Mouse (Mus musculus) hindbrain, embryonic 14.5 days (tissue): ENCODE measurements at regions not wholly inside any gene's neighbourhood (a gene's known extent, or its start where the extent isn't known, plus 50 kb on each side); places are given as distances from the start of the nearest gene placed in this dataset.

Experiments used
- ATAC-seq: fragments of 200-750 bp; cut with Nextera tagmentation; 2 replicates; pipeline ENCODE4 v1.8.0; 2017; ENCODE audit warnings: moderate number of reproducible peaks, mild to moderate bottlenecking, moderate TSS enrichment, moderate library complexity; ENCODE audit not compliant: low FRiP score
- DNase-seq: peaks from one replicate; pipeline ENCODE4 v3.0.0-alpha.2; 2015; ENCODE audit warnings: low spot score
- H3K27ac ChIP-seq: fragments of 300-500 bp; sonication (generic); 2 replicates; pipeline ENCODE4 v1.5.1; 2014; ENCODE audit warnings: mild to moderate bottlenecking, moderate library complexity
- H3K27me3 ChIP-seq: fragments of 300-500 bp; sonication (generic); 2 replicates; pipeline ENCODE4 v1.6.1; 2014; ENCODE audit warnings: mild to moderate bottlenecking, low read length, mixed read lengths; ENCODE audit not compliant: control insufficient read depth, insufficient read depth
- H3K36me3 ChIP-seq: fragments of 300-500 bp; sonication (generic); replicated peaks from 2 replicates; pipeline ENCODE4 v1.6.1; 2014; ENCODE audit not compliant: control insufficient read depth, insufficient read depth
- H3K4me1 ChIP-seq: fragments of 300-500 bp; sonication (generic); replicated peaks from 2 replicates; pipeline ENCODE4 v1.6.1; 2014; ENCODE audit warnings: antibody characterized with exemption, low read length, mixed read lengths; ENCODE audit not compliant: control insufficient read depth, insufficient read depth
- H3K4me2 ChIP-seq: fragments of 300-500 bp; sonication (generic); replicated peaks from 2 replicates; pipeline ENCODE4 v1.6.1; 2014; ENCODE audit warnings: mild to moderate bottlenecking, moderate library complexity
- H3K4me3 ChIP-seq: fragments of 300-500 bp; sonication (generic); replicated peaks from 2 replicates; pipeline ENCODE4 v1.5.1; 2014; ENCODE audit warnings: mild to moderate bottlenecking, low read length
- H3K9ac ChIP-seq: fragments of 300-500 bp; sonication (generic); 2 replicates; pipeline ENCODE4 v1.6.1; 2014
- H3K9me3 ChIP-seq: fragments of 300-500 bp; sonication (generic); 2 replicates; pipeline ENCODE4 v1.6.1; 2016; ENCODE audit warnings: low read length; ENCODE audit not compliant: control insufficient read depth
- WGBS: fragments of 180-500 bp; shearing (Covaris S2); extraction: QIAGEN DNeasy Blood & Tissue Kit; methylation state at CpG from one replicate; pipeline ENCODE4 v1.1.7; 2014; 5-methylcytosine and 5-hydroxymethylcytosine counted together

- Histone ChIP-seq H3K9me3 (no peaks in the 10 kb centered on the region), H3K27ac (no peak overlapping the region), H3K36me3 (no peaks in the 10 kb centered on the region), H3K4me3 (no peak overlapping the region), H3K4me2 (no peak overlapping the region), H3K27me3 (no peaks in the 10 kb centered on the region), H3K9ac (no peak overlapping the region), H3K4me1 (no peaks in the 10 kb centered on the region)
- DNase-seq (no peak), ATAC-seq (no peak; the same call in 1 of the 2 replicates)
- 76% methylated on average over 9 of the region's 9 CpGs for WGBS
Observed at GRCm38 (mm10) chr3:41155132-41155760, 72.4 kb upstream of the Pgrmc2 start.

- Histone ChIP-seq H3K4me2 (no peak overlapping the region), H3K4me1 (no peaks in the 10 kb centered on the region), H3K9me3 (no peaks in the 10 kb centered on the region), H3K27me3 (no peaks in the 10 kb centered on the region), H3K4me3 (no peak overlapping the region), H3K27ac (no peak overlapping the region), H3K36me3 (no peaks in the 10 kb centered on the region), H3K9ac (no peak overlapping the region)
- ATAC-seq (no peak), DNase-seq (no peak)
- WGBS = 81% methylated on average over 1 of the region's 1 CpGs
Observed at GRCm38 (mm10) chr3:41154402-41154801, 71.6 kb upstream of the Pgrmc2 start.

- ATAC-seq = no peak
- H3K27ac ChIP-seq = no peak overlapping the region
- no peaks in the 10 kb centered on the region for H3K4me1 ChIP-seq
- H3K4me2 ChIP-seq = no peak overlapping the region
- no peaks in the 10 kb centered on the region for H3K36me3 ChIP-seq
- no peak for DNase-seq
- no peak overlapping the region for H3K4me3 ChIP-seq
- no peak overlapping the region for H3K9ac ChIP-seq
- WGBS = 86% methylated on average over 7 of the region's 7 CpGs
- no peaks in the 10 kb centered on the region for H3K27me3 ChIP-seq
- no peaks in the 10 kb centered on the region for H3K9me3 ChIP-seq
Observed at GRCm38 (mm10) chr3:41151989-41152388, 69.1 kb upstream of the Pgrmc2 start.

GRCm38 (mm10) chr3:41140391-41140790, 57.5 kb upstream of the Pgrmc2 start:
- WGBS = 78% methylated on average over 4 of the region's 4 CpGs
- 0 out of 2 replicates have a peak, but pooled peaks cover 7% of the 10 kb centered on the region for H3K9me3 ChIP-seq
- H3K4me2 ChIP-seq = no peak overlapping the region
- no peak overlapping the region for H3K9ac ChIP-seq
- H3K4me3 ChIP-seq = no peak overlapping the region
- no peaks in the 10 kb centered on the region for H3K27me3 ChIP-seq
- no peak for DNase-seq
- H3K27ac ChIP-seq = no peak overlapping the region
- H3K4me1 ChIP-seq = no peaks in the 10 kb centered on the region
- no peaks in the 10 kb centered on the region for H3K36me3 ChIP-seq
- no peak for ATAC-seq

GRCm38 (mm10) chr3:41137931-41138330, 55.1 kb upstream of the Pgrmc2 start:
- ATAC-seq = no peak
- no peak overlapping the region for H3K9ac ChIP-seq
- H3K36me3 ChIP-seq = no peaks in the 10 kb centered on the region
- no peaks in the 10 kb centered on the region for H3K4me1 ChIP-seq
- no peak overlapping the region for H3K4me3 ChIP-seq
- H3K4me2 ChIP-seq = no peak overlapping the region
- H3K27me3 ChIP-seq = no peaks in the 10 kb centered on the region
- no peak overlapping the region for H3K27ac ChIP-seq
- 0 out of 2 replicates have a peak, but pooled peaks cover 5% of the 10 kb centered on the region for H3K9me3 ChIP-seq
- DNase-seq = no peak
- WGBS = 89% methylated on average over 1 of the region's 1 CpGs

- Histone ChIP-seq H3K36me3 (no peaks in the 10 kb centered on the region), H3K4me1 (no peaks in the 10 kb centered on the region), H3K4me2 (no peak overlapping the region), H3K27ac (no peak overlapping the region), H3K9me3 (no peaks in the 10 kb centered on the region), H3K4me3 (no peak overlapping the region), H3K9ac (no peak overlapping the region), H3K27me3 (no peaks in the 10 kb centered on the region)
- DNase-seq = no peak
- 81% methylated on average over 6 of the region's 6 CpGs for WGBS
- ATAC-seq = no peak
Observed at GRCm38 (mm10) chr3:41132889-41133288, 50.0 kb upstream of the Pgrmc2 start.
